Mouse (Mus musculus) liver, adult 2 months (tissue): ENCODE measurements around the gene Tceanc2.

ENCODE experiments used
- CTCF ChIP-seq: fragments of 200-500 bp; IDR thresholded peaks from 2 replicates; pipeline ENCODE4 v1.5.1; 2011; ENCODE audit warnings: low read depth, low read length, control low read depth
- POLR2A ChIP-seq: fragments of 200-500 bp; IDR thresholded peaks from 2 replicates; pipeline ENCODE4 v1.6.1; 2011; ENCODE audit warnings: low read length, control low read depth; ENCODE audit not compliant: insufficient read depth; ENCODE audit errors: extremely low read depth

GRCm38 (mm10) chr4:107098791-107099525, 80.0 kb downstream of the Tceanc2 start:
- TF ChIP-seq POLR2A (no peak), CTCF (no peak)
